Mouse (Mus musculus): Measurements from ENCODE around the gene Zfp2.

The Zfp2 gene

DNA sequence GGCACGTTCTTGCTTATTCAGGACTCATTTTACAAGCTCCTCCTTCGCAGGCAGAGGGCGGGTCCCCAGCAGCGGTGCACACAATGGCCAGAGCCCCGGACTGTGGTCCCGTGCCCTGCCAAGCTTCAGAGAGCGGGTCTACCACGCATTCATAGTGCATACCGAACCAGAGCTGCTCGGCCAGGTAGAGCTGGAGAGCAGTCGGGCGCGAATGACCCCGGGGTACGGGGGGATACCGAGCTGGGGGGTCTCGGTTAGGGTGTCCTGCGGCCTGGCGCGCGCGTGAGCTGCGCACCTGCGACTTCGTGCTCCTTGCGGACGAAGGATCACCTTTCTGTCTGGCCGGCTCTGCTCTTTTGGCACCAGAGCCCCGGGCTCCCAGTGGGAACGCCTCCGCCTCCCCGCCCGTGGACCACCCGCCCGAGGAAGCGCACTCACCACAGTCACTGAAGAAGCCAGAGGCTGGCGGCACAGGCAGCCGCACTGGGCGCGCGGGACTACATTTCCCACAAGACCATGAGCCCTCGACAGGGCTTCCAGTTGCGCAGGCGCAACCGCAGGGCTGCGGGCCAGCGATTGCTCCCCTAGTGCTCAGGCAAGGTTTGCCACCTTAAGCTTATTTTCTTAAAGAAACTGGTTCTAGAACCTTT lies at the start of gene Zfp2:
Zfp2 (minus strand) TSS at position 495 of the 650 bp plus-strand sequence.
- peak; percentile 95 for DNase-seq

GRCm38 (mm10) chr11:50964886-50965285 lies 48.9 kb upstream of the Zfp2 start:
- no peak for DNase-seq

DNA sequence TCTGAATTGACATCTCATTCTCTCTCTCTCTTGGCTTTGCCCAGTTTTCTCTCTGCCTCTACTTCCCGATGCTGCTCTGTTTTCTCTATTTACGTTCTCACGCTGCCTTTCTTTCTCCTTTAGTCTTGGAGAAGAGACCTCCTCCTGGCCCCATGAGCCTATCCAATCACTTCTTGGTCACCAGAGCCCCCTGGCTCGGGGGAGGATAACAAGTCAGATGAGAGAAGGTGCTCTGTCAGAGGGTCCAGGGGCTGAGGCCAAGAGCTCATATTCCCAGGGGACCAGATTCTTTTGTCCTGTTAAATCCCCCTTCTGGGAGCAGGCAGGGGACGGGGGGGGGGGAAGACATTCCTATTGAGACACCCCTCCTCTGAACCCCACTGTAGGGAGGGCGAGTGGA lies 37.7 kb upstream of the Zfp2 start, which contains the start of gene Prop1:
Prop1 (minus strand) TSS at position 101 of the 400 bp plus-strand sequence.
- no peak for DNase-seq

DNA sequence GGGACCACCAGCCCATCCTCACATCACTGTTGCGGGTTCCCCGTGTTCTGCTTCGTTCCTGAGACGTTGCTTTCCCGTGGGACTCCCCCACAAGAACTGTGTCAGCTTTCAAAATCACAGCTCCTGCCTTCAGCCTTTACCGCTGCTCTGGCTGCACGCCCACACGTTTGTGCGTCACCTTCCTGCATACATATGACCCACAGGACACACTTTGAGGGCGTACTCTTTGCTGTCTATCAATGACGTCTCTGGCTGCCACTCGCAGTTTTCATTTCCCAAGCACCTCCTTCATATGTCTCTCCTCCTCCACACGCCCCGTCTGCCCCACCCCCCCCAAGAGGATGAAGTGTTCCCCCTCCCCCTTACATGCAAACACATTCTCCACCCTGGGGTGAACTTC lies 36.3 kb upstream of the Zfp2 start:
- DNase-seq, result no peak

DNA sequence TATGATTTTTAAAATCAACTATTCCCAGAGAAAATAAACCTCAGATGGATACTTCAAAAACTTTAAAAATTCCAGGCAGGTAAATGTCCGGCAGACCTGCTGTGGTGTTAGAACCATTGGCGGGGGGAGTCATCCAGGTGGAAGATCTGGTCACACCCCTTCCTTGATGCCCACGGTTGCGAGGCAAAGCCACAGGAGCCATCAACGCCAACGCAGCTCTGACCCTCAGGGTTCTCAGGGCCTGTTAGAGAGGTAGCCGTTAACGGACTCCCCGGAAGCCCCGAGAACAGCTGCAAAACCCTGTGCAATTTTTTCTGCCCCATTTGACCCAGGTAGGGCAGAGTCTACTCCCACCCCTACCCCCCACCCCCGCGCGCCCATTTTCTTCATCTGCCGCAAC lies 27.5 kb upstream of the Zfp2 start, which contains the start of gene 4933414I15Rik:
4933414I15Rik (minus strand) TSS at position 260 of the 400 bp plus-strand sequence.
- DNase-seq, result no peak

GRCm38 (mm10) chr11:50942386-50942785 lies 26.4 kb upstream of the Zfp2 start:
- no peak for DNase-seq

DNA sequence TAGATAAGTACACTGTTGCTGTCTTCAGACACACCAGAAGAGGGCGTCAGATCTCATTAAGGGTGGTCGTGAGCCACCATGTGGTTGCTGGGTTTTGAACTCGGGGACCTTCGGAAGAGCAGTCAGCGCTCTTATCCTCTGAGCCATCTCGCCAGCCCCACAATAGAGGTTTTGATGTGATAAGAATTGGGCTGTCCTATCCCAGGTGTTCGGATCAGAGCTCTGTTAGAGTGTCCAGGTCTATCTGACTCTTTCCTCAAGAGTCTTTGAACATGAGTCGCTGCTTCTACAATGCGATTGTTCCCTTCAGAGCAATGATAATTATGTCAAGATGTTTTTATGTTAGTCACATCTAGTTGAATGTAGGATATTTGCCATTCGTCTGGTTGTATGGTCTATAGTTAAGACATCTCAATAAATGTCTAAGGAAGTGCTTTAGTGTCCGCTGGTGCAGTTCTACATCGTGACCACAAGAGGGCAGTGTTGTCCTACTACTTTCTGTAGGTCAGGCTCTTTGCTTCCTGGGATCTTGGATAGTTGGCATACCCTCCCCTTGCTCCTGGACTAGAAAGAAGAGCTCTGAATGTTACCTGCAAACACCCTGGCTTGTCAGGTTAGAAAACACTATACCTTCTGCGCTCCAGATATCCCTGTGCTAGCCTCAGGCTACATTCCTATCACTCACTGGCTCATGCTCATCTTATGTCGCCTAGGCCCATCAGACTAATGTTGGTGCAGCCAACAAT lies 23.8 kb upstream of the Zfp2 start:
- peak; percentile 76 for DNase-seq

GRCm38 (mm10) chr11:50938435-50938834 lies 22.5 kb upstream of the Zfp2 start:
- DNase-seq, result no peak

DNA sequence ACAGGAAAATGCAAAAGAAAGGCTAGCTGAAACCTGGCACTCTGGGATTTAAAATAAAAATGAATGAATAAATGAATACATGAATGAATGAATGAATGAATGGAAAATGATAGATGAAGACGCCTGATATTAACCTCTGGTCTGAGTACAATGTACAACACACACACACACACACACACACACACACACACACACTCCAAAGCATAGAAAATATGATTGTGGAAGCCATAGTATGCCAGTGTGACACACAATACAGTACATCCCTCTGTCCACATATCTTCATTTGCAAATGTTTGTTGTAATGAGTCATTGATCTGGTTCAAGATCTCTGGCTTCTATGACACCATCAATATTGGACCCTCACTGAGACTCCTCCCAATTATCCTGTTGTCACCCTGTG lies 16.1 kb upstream of the Zfp2 start:
- no peak for DNase-seq

- peak; percentile 96 for DNase-seq
Measured at GRCm38 (mm10) chr11:50931451-50931866, 15.5 kb upstream of the Zfp2 start, which contains the start of gene Zfp354b. Gene Zfp354b, minus strand, starts transcription at chr11:50931633.

DNA sequence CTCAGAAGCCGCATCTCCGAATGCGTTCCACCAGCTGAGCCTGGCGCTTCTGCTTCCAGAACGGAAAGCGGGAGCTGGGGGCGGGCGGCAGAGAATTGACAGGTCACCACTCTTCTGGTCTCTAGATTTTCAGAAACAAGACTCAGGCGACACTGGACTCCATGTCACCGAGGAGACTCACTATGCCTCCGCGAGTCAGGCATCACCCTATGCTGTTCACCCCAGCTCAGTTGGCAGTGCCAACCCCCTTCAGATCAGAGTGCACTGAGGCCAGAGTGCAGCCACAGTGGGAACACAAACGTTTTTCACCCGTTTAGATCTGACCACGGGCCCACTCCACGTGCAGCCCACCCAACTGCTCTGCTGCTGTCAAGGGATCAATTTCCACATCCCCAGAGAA lies 15.1 kb upstream of the Zfp2 start:
- DNase-seq, result no peak

GRCm38 (mm10) chr11:50930469-50931014 lies 14.6 kb upstream of the Zfp2 start:
- DNase-seq, result peak; percentile 22

DNA sequence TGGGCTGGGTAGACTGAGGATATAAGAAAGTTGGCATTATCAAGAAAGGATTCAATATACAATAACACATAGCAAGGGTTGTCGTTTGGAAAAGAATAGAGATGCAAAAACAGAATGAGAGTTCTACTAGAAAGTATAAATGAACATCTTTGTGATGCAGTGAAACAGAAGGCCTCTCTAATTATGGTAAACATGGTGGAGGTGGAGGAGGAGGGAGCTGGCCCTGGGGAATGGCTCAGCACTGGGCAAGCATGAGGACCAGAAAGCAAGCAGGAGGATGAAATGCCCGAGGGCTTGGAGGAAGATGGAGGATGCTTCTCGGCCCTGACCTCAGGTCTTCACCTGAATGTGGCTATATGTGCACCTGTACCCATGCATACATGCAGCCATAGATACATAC lies 1.5 kb downstream of the Zfp2 start:
- no peak for DNase-seq

- DNase-seq, result no peak
Measured at GRCm38 (mm10) chr11:50913301-50913700, 2.7 kb downstream of the Zfp2 start.

DNA sequence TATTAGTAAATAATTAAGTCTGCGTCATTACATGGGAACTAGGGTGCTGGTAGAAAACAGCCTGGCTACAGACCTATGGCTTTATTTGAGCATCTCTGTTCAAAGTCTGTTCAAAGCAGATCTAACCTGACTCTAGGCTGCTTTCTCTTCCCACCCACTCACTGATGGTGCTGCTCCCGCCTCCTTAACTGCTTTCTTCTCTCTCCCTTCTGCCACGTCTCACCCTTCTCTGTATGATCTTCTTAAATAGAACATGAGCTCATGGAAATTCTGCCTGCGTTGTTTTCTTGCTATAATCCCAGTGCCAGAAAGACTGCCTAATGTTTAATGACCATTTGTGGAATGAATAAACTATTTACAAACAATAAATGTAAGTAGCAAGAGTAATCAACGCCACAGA lies 7.8 kb downstream of the Zfp2 start:
- DNase-seq, result no peak

DNA sequence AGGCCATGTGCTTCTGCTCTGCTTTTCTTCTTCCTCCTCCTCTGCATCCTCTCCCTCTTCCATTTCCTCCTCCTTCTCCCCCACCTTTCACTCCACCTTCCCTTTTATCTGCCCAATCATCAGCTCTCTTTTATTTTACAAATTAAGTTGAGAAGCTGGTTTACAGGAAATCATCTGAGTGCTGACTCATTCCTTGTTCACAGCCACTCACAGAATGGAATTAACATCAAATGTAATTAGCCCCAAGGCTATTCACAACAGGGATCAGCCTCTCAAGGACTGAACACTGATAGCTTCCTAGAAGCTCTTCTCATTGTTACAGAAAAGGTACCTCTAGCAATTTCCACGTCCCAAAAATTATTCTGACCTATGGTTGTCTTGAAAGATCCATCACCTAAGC lies 18.6 kb downstream of the Zfp2 start:
- DNase-seq, result no peak

GRCm38 (mm10) chr11:50892441-50892840 lies 23.5 kb downstream of the Zfp2 start:
- no peak for DNase-seq

DNA sequence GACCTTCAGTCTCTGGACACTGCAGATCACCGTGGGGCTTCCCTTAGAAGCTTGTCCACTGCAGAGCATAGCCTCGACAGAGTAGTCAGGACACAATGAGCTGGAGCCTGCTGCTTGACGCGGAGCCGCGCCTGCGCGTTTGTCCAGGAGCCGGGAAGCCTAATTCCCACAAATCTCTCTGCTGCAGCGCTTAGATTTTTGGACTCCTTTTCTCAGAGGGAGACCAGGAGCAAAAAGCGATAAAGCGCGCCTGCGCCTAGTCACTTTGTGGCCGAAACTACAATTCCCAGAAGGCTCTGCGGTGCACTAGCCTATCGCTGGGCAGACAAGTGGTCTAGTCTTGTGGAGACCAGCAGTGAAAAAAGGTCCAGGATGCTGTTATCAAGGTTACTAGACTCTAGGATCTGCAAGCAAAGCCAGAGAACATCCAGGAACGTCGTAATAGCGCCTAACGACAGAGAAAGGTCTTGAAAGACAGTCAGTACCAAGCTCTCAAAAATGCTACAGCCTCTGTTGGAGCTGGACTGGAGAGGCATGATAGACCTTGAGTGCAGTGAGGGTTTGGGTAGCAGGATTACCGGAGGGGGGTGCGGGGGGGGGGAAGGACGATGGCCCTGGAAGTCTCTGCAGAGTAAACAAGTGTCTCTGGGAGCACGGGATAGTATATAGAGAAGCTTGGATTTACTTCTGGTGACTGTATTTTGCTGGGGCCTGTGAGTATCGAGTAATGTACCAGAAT lies 28.4 kb downstream of the Zfp2 start, which contains the start of gene Zfp454:
Zfp454 (minus strand) TSS at position 262 of the 739 bp plus-strand sequence.
- peak; percentile 97 for DNase-seq

DNA sequence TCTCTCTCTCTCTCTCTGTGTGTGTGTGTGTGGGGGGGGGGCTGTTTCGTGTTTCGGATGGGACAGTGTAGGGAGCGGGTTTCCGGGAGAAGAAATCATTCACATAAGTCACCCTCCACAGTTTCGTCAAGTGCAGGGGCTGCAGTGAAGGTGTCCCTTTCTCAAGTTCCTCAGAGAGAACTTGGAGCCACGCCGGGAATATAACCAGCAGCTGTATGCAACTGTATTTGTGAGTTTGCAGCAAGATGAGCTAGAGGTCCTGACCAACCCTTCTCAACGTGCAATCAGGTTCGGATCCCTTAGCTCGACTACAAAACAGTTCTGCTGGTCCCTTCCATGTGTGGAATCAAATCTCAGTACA lies 29.1 kb downstream of the Zfp2 start:
- DNase-seq, result no peak

DNA sequence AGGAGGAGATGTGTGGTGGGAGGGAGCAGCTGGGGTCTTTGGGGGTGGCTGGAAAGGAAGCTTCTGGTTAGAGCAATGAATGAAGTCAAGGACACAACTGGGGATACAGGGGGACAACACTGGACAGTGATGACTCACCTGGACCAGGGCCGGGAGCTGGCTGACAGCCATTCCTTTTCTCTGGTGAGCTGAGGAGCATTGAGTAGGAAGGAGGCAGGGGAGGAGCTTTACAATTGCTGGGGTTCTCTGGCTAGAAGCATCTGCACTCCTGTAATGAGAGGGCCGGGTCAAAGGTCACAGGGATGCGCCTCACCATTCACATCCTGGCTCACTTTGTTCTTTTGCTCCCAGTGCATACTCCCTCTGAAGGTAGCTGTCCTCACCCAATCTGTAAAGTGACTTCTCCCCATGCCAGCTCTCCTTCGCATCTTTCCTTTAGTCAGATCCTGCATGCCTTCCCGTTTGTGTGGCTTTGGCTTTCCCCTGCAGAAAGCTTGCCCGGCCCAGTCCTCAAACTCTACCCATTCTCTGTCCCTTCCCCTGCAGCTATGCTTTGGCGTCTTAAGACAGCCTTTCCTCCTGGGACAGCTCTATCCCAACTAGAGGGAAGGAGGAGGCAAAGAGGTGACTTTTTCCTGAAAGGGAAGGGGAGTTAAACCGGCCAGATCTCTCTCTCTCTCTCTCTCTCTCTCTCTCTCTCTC lies 29.6 kb downstream of the Zfp2 start:
- DNase-seq, result peak; percentile 16

DNA sequence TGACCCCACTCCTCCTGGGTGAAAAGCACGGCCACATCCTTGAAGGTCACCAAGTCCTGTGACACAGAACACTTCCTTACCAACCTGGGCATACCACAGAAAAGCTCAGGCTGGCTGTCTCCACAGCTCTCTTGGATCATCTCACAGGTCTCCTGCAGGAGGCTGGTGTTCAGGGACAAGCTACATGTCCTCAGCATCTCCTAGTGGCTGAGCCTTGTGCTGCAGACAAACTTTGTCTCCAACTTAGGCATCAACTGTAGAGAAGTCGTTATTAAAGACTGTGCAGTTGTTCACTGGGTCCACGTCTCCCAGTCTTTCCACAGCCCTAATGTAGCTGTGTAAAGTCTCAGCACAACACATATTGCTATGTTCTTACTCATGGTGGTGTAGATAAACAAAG lies 32.2 kb downstream of the Zfp2 start:
- no peak for DNase-seq

DNA sequence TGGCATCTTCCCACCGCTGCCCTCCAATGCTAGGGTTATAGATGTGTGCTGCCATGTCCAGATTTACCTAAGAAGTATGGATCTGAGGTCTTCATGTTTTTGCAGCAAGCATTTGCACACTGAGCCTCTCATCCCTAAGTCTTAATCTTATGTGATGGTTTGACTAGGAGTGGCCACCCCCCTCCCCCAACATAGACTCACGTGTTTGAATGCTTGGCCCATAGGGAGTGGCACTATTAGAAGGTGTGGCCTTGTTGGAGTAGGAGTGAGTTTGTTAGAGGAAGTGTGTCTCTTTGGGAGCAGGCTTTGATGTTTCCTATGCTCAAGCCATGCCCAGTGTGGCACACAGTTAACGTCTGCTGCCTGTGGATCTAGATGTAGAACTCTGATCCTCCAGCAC lies 37.3 kb downstream of the Zfp2 start:
- DNase-seq, result no peak
